Mouse (Mus musculus): ENCODE data around the gene Hist1h4h. TPM values are rescaled to one million over a fixed set of nuclear protein-coding genes. Genes with fewer than 3 reads are reported as not detected.
A peak's percentile ranks its signal among the peaks of the same experiment; 100 is the strongest.
"Not testable (repeated sequence)": the region's sequence is repeated elsewhere in the genome, so short reads cannot be mapped to it uniquely, and the experiment has no call there.

Gene Hist1h4h
- total RNA-seq, 2 experiments from 2014 or later, result 265 to 270 TPM

- no peak for DNase-seq (ENCODE audit: extremely low spot score in 1 of 2, low spot score in 2 of 2)
- intact Hi-C loops (cut with DNase I), result no loop called here
These were observed 1.2 kb upstream of the Hist1h4h start for GRCm38 (mm10) chr13:23529480-23530165.

DNA sequence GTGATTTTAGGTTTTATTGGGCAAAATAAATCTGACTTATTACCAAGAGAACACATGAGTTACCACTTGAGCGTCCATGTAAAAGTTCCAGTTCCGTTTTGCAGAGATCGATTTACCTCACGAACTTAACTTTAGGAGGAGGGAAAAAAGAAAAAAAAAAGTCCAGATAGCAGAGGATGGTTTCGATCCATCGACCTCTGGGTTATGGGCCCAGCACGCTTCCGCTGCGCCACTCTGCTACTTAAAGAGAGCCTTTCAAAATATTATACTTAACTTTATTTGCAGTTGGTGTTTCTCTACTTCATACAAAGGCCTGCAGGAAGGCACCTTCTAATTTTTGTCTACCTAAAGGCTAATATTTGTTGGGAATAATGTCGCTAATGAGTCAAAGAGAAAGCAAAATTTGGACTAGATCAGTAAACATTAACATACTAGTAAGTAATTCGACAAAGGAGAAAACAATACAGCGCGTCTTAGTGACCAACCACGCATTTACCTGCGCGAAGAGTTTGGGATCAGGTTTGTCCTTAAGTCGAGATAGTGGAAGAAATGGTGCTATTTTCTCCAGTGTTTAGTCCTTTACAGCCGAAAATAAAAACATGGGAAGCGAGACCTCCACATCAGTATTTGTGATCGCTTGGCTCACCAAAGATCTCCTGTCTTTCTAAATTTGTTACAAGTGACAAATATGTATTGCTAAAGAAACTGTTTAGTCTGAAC is 509 bp upstream of the Hist1h4h start:
- peak; percentile 45 to 68 for DNase-seq (ENCODE audit: extremely low spot score in 1 of 2, low spot score in 2 of 2)
- intact Hi-C loops (cut with DNase I), result no loop called here

GRCm38 (mm10) chr13:23532262-23533075 is 1.6 kb downstream of the Hist1h4h start:
- no peak for DNase-seq (ENCODE audit: extremely low spot score in 1 of 2, low spot score in 2 of 2)
- intact Hi-C loops (cut with DNase I), result no loop called here

- intact Hi-C loops (cut with DNase I), result not testable (repeated sequence)
- DNase-seq (ENCODE audit: extremely low spot score in 1 of 2, low spot score in 2 of 2), result peak; percentile 69 to 82
These were observed 2.9 kb downstream of the Hist1h4h start, which contains the start of gene Hist1h2af for GRCm38 (mm10) chr13:23533560-23534367. Hist1h2af (plus strand) TSS chr13:23533906.

GRCm38 (mm10) chr13:23534368-23535131 is 3.7 kb downstream of the Hist1h4h start:
- intact Hi-C loops (cut with DNase I), result no loop called here
- DNase-seq (ENCODE audit: extremely low spot score in 1 of 2, low spot score in 2 of 2), result no peak

- intact Hi-C loops (cut with DNase I), result not testable (repeated sequence)
- peak; percentile 89 to 97 for DNase-seq (ENCODE audit: extremely low spot score in 1 of 2, low spot score in 2 of 2)
These were observed 4.6 kb downstream of the Hist1h4h start, which contains the start of gene Hist1h3g for GRCm38 (mm10) chr13:23535137-23536075. Hist1h3g (plus strand) TSS chr13:23535422.

DNA sequence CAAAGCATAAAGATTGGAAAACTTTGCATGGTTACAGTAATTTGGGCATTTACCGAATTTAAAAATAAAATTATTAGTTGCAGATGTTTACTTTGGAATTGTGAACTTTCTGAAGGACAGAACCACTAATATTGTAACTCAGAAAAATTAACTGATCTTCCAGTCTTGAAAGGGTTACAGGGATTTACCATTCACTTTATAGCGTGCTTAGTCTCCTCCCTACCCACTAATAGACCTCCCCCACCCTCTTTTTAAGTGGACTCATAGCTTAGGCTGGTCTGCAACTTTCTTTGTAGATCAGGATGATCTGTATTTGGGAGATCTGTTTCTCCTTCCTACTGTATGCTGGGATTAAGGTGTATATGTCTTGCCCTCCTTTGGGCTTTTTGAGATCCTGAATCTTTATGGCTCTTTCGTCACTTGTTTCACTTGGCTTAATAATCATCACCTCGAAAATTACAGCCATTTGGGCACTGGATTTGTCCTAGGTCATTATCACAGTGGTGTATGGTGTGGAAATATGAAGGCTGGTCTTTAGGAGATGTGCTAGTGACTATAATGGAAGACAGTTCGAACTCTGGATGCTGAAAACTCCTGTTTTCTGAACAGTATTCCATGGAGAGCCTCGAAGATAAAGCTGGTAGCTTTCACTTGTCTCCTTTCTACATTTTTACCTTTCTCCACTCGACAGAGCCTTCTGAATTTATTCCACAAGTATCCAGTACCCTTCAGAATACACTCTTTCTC is 5.4 kb downstream of the Hist1h4h start:
- intact Hi-C loops (cut with DNase I), result no loop called here
- no peak for DNase-seq (ENCODE audit: extremely low spot score in 1 of 2, low spot score in 2 of 2)

DNA sequence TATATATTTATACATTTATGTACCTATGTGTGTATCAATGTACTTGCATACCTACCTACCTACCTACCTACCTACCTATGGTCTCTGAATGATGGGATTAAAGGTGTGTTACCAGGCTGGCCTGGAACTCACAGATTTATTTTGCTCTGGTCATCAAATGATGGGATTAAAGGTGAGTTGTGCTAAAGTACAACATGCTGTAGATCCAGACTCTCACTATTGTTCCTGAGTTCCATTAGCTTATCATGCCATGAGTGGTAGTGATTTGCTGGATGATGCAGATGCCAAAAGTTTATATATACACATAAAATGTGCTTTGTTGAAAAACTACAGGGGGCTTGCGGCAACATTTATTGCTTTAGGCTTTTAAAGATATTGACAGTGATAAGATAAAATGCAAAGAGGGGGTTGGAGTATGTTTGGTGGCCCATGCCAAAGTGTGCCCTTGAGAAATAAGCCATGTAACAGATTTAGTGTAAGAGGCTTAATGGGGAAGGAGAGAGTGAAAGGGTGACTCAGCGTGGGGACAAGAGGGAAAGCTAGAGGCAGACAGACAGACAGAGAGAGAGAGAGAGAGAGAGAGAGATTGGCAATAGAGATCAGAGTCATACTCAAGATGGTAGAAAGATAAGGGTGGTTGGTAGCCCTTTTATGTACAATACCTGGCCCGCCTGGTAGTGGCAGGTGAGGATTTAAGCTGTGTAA is 6.3 kb downstream of the Hist1h4h start:
- no peak for DNase-seq (ENCODE audit: extremely low spot score in 1 of 2, low spot score in 2 of 2)
- intact Hi-C loops (cut with DNase I), result no loop called here

GRCm38 (mm10) chr13:23538249-23538648 is 7.4 kb downstream of the Hist1h4h start:
- no peak for DNase-seq (ENCODE audit: extremely low spot score in 1 of 2, low spot score in 2 of 2)

GRCm38 (mm10) chr13:23539821-23540220 is 9.0 kb downstream of the Hist1h4h start:
- DNase-seq (ENCODE audit: extremely low spot score in 1 of 2, low spot score in 2 of 2); intact Hi-C loops (cut with DNase I): not testable (repeated sequence)

More at GRCm38 (mm10) chr13:23538249-23538648, 7.4 kb downstream of the Hist1h4h start:
- intact Hi-C loops (cut with DNase I), result no loop called here

GRCm38 (mm10) chr13:23541497-23541896 is 10.6 kb downstream of the Hist1h4h start:
- intact Hi-C loops (cut with DNase I), result no loop called here
- DNase-seq (ENCODE audit: extremely low spot score in 1 of 2, low spot score in 2 of 2), result no peak

DNA sequence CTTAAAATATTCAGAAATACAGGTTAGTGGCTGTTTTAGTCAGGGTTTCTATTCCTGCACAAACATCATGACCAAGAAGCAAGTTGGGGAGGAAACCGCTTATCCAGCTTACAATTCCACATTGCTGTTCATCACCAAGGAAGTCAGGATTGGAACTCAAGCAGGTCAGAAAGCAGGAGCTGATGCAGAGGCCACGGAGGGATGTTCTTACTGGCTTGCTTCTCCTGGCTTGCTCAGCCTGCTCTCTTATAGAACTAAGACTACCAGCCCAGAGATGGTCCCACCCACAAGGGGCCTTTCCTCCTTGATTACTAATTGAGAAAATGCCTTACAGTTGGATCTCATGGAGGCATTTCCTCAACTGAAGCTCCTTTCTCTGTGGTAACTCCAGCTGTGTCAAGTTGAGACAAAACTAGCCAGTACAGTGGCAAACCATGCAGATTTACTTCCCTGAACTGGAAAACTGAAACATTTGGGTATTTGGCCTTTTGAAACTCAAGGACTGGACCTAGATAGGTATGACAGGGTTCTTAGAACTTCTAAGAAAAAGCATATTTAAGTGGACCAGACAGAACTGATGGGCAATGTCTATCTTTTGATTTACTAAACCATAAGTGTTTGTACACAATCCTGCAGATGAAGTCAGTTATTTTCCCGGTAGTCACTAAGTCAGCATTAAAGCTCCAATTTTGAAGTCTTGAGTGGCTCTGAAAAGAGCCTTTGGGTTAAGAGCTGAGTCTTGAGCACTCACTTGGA is 11.6 kb downstream of the Hist1h4h start:
- intact Hi-C loops (cut with DNase I); DNase-seq (ENCODE audit: extremely low spot score in 1 of 2, low spot score in 2 of 2): not testable (repeated sequence)

GRCm38 (mm10) chr13:23542999-23543607 is 12.3 kb downstream of the Hist1h4h start, which contains the start of gene Hist1h2bh:
Hist1h2bh (minus strand) TSS chr13:23543392.
- intact Hi-C loops (cut with DNase I), result not testable (repeated sequence)
- peak; percentile 17 to 87 for DNase-seq (ENCODE audit: extremely low spot score in 1 of 2, low spot score in 2 of 2)

DNA sequence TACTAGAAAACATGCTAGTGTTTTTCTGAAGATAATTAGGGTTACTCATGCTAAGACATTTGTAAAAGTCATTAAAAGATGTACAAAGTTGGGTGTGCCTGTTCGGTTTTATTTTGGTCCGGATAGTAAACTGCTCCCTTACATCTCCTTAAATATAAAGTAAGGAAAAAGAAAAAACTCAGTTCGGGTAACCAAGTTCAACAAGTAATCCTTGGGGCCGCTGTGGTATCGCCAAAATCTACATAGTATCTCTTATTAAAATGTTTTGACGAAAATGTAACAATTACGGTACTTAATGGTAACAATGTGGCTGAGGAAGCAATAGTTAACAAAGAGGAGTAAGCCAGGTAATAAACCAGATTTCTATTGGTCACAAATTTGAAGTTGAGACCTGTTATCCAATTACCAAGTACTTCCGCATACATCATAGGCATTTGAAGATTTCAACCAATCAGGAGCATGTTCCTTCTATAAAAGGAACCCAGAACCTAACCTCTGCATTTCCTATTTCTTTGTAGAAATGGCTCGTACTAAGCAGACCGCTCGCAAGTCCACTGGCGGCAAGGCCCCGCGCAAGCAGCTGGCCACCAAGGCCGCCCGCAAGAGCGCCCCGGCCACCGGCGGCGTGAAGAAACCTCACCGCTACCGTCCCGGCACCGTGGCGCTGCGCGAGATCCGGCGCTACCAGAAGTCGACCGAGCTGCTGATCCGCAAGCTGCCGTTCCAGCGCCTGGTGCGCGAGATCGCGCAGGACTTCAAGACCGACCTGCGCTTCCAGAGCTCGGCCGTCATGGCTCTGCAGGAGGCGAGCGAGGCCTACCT is 13.3 kb downstream of the Hist1h4h start, which contains the start of gene Hist1h3f:
TSS of gene Hist1h3f (plus strand) at position 88 of the 822 bp plus-strand sequence.
- intact Hi-C loops (cut with DNase I), result no loop called here
- peak; percentile 54 to 92 for DNase-seq (ENCODE audit: extremely low spot score in 1 of 2, low spot score in 2 of 2)
